Mouse (Mus musculus) frontal cortex, postnatal 14 days (tissue): ENCODE results near the gene Tmem41b.

Experiments used
- DNase-seq, 2 experiments: peaks; one replicate each; pipeline ENCODE4 v3.0.0; 2022; ENCODE audit warnings: low spot score in 2 of 2

The Tmem41b gene

GRCm38 (mm10) chr7:109924965-109925364 lies 61.8 kb downstream of the Tmem41b start:
- DNase-seq = no peak

GRCm38 (mm10) chr7:109922889-109923288 lies 63.8 kb downstream of the Tmem41b start:
- DNase-seq = no peak
